Mouse (Mus musculus) thymus, adult 2 months (tissue): ENCODE results near the gene Map1s.
A peak's percentile ranks its signal among the peaks of the same experiment; 100 is the strongest.

Experiments used
- CTCF ChIP-seq: fragments of 200-500 bp; IDR thresholded peaks from 2 replicates; pipeline ENCODE4 v1.5.1; 2012; ENCODE audit warnings: mild to moderate bottlenecking, control low read depth, low read length, moderate library complexity, borderline replicate concordance; ENCODE audit not compliant: control insufficient read depth, poor library complexity, insufficient read depth; ENCODE audit errors: extremely low read depth
- POLR2A ChIP-seq: fragments of 200-500 bp; IDR thresholded peaks from 2 replicates; pipeline ENCODE4 v1.6.1; 2012; ENCODE audit warnings: mild to moderate bottlenecking, low read length, control low read depth, moderate library complexity; ENCODE audit not compliant: control insufficient read depth, poor library complexity, insufficient read depth; ENCODE audit errors: extremely low read depth

DNA sequence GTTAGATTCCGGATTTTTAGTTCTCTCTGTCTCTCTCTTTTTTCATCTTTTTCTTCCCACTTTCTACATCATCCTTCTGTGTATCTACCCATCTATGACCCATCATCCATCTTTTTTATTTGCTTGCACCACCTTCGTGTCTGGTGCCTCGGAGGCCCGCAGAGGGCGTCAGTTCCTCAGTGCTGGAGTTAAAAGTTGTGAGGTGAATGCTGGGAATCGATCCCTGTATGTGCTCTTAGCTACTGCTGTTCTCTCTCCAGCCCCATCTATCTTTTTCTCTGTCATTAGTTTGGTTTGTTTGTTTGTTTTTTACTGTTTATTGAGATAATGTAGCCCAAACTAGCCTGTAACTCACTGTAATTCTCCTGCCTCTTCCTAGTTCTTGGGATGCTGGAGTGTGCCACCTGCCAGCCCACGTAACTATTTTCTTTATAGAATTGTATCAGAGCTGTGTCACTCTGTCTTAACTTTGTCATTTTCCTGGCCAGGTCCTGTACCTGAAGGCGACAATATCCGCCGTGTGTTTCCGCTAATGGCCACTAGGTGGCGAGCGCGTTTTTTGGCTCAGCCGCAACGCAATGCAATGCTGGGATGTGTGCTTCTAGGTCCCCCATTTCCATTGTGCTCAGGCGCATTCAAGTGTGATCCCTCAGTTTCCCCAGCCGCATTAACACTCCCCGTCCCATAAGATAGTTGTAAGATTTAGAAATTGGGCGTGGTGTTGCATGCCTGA, 7.9 kb upstream of the Map1s start:
- no peak for TF ChIP-seq POLR2A
- TF ChIP-seq CTCF, result peak; percentile 91
